Comparison of ENCODE assay signal across 9 mouse cellular contexts in genomic region chr15:78254751-78255150, GRCm38 (mm10). TPM values are rescaled to one million over a fixed set of nuclear protein-coding genes. Genes with fewer than 3 reads are reported as not detected.
A peak's percentile ranks its signal among the peaks of the same experiment; 100 is the strongest.
DNase-seq lines count a peak whose midpoint lies in the region; TF ChIP-seq lines count a peak whose summit lies in the region.
"Had no signal": no experiment of that assay in that cellular context is flagged by ENCODE, and none has a peak within 500 bp of the region (broad histone marks: within the 10 kb centered on the region; RNA-seq: fewer than 3 reads in every experiment).

No protein-coding gene starts in this region.

- no peak overlapping the region for H3K27ac ChIP-seq in left cerebral cortex, adult 2 months
- H3K27ac ChIP-seq: limb, embryonic 13.5 days had no signal

- peak; percentile 54 for TF ChIP-seq CTCF in left cerebral cortex, adult 2 months (IDR thresholded peaks at IDR 0.05)

- DNase-seq in gastrocnemius, postnatal 10 days, result peak; percentile 56
- no peak for DNase-seq in gastrocnemius, adult 18-20 months (ENCODE audit: low spot score)
- peak; percentile 9 for DNase-seq in 3T3-L1 (ENCODE audit: low read depth, low spot score)
- peak; percentile 42 to 46 for DNase-seq in cerebellum, adult 18-20 months
- DNase-seq in forelimb bud, embryonic 11.5 days (ENCODE audit: low read depth, low spot score), result peak; percentile 62
- peak; percentile 37 to 54 for DNase-seq in left cerebral cortex, adult 2 months (ENCODE audit: extremely low spot score in 1 of 2, low spot score in 2 of 2)
- peak; percentile 16 for DNase-seq in retina, adult 2 months (ENCODE audit: low read depth, low spot score)
- DNase-seq in spleen, postnatal 36 days (ENCODE audit: low spot score in 2 of 2), result no peak

- intact Hi-C loops in left cerebral cortex, adult 2 months (cut with DNase I), result no loop called here

- no peak overlapping the region for H3K4me3 ChIP-seq in left cerebral cortex, adult 2 months
- H3K4me3 ChIP-seq: limb, embryonic 13.5 days had no signal

RNA-seq across cellular contexts. Expression of gene Ncf4, which starts 10.2 kb away (rescaled TPM):
- 1 to 10 TPM in 1 of 2 experiments, under 1 TPM in 1; 0.96 to 2.1 TPM for total RNA-seq in gastrocnemius, postnatal 10 days (2021)
- under 1 TPM; 0.50 to 1.00 TPM for total RNA-seq in gastrocnemius, adult 18-20 months (2021)
- total RNA-seq in left cerebral cortex, adult 2 months (2021), result 1 to 10 TPM; 1.2 to 1.4 TPM

RNA-seq across cellular contexts. Expression of gene Pvalb, which starts 48.6 kb away (rescaled TPM):
- total RNA-seq in gastrocnemius, postnatal 10 days (2021), result over 10,000 TPM; 11,172 to 13,407 TPM
- over 10,000 TPM; 13,440 to 14,162 TPM for total RNA-seq in gastrocnemius, adult 18-20 months (2021)
- total RNA-seq in left cerebral cortex, adult 2 months (2021), result 10 to 100 TPM; 96.5 to 97.2 TPM

RNA-seq across cellular contexts. Expression of gene Csf2rb2, which starts 50.8 kb away (rescaled TPM):
- total RNA-seq in gastrocnemius, postnatal 10 days (2021), result 1 to 10 TPM; 2.3 to 2.4 TPM
- total RNA-seq in gastrocnemius, adult 18-20 months (2021), result 1 to 10 TPM in 1 of 2 experiments, under 1 TPM in 1; 0.82 to 1.2 TPM
- total RNA-seq in left cerebral cortex, adult 2 months (2021), result under 1 TPM; 0.41 to 0.54 TPM

Comparison
In these comparisons a context has a peak if more than half of its experiments do, and no peak if none do; other contexts are left out.
1. DNase-seq: peak in gastrocnemius, postnatal 10 days (single experiment), 3T3-L1 (single experiment), cerebellum, adult 18-20 months (2 of 2), forelimb bud, embryonic 11.5 days (single experiment), left cerebral cortex, adult 2 months (2 of 2) and retina, adult 2 months (single experiment); none in gastrocnemius, adult 18-20 months (single experiment) and spleen, postnatal 36 days (0 of 2).
2. RNA of gene Pvalb, which starts 48.6 kb away (total RNA-seq): 13,440 to 14,162 TPM in gastrocnemius, adult 18-20 months and 11,172 to 13,407 TPM in gastrocnemius, postnatal 10 days; 96.5 to 97.2 TPM in left cerebral cortex, adult 2 months; every median in the first group is over 100 times any median in the second.